Mouse (Mus musculus) stomach, embryonic 16.5 days (tissue): ENCODE measurements around the gene Esp34. TPM values are rescaled to one million over a fixed set of nuclear protein-coding genes. Genes with fewer than 3 reads are reported as not detected.

Experiments
- ATAC-seq: fragments of 200-750 bp; cut with Nextera tagmentation; 2 replicates; pipeline ENCODE4 v1.8.0; 2017; ENCODE audit warnings: moderate number of reproducible peaks, moderate TSS enrichment; ENCODE audit not compliant: insufficient read depth, low FRiP score
- H3K27ac ChIP-seq: fragments of 300-500 bp; sonication (generic); 2 replicates; pipeline ENCODE4 v1.5.1; 2014; ENCODE audit warnings: low read length
- H3K27me3 ChIP-seq: fragments of 300-500 bp; sonication (generic); 2 replicates; pipeline ENCODE4 v1.6.1; 2014; ENCODE audit warnings: low read length, control low read depth, mixed read lengths; ENCODE audit not compliant: control insufficient read depth, insufficient read depth
- H3K36me3 ChIP-seq: fragments of 300-500 bp; sonication (generic); 2 replicates; pipeline ENCODE4 v1.6.1; 2014; ENCODE audit warnings: low read length; ENCODE audit not compliant: control insufficient read depth, insufficient read depth
- H3K4me1 ChIP-seq: fragments of 300-500 bp; sonication (generic); 2 replicates; pipeline ENCODE4 v1.6.1; 2014; ENCODE audit warnings: low read length, control low read depth, mixed read lengths; ENCODE audit not compliant: control insufficient read depth, insufficient read depth
- H3K4me2 ChIP-seq: fragments of 300-500 bp; sonication (generic); 2 replicates; pipeline ENCODE4 v1.6.1; 2014; ENCODE audit warnings: low read depth, low read length, mixed read lengths
- H3K4me3 ChIP-seq: fragments of 300-500 bp; sonication (generic); replicated peaks from 2 replicates; pipeline ENCODE4 v1.5.1; 2014; ENCODE audit warnings: mild to moderate bottlenecking, low read length
- H3K9ac ChIP-seq: fragments of 300-500 bp; sonication (generic); 2 replicates; pipeline ENCODE4 v1.6.1; 2014; ENCODE audit warnings: low read length
- H3K9me3 ChIP-seq: fragments of 300-500 bp; sonication (generic); replicated peaks from 2 replicates; pipeline ENCODE4 v1.6.1; 2016; ENCODE audit warnings: low read length, control low read depth; ENCODE audit not compliant: control insufficient read depth
- WGBS: fragments of 180-500 bp; shearing (Covaris S2); extraction: QIAGEN DNeasy Blood & Tissue Kit; methylation state at CpG from one replicate; pipeline ENCODE4 v1.1.7; 2014; 5-methylcytosine and 5-hydroxymethylcytosine counted together
- polyA plus RNA-seq: library from polyadenylated mRNA; unstranded; fragments of >200 nt; fragmentation: Nextera tagmentation; extraction: Ambion mirVana; gene quantifications from 2 replicates; pipeline ENCODE4 v1.2.1, GENCODE M21; 2015

Gene Esp34
- polyA plus RNA-seq, result not detected in 2 replicates

GRCm38 (mm10) chr17:38553892-38554291 lies at the start of gene Esp34:
TSS of gene Esp34 (plus strand) at chr17:38554192.
- H3K36me3 ChIP-seq, result no peaks in the 10 kb centered on the region
- H3K27ac ChIP-seq, result no peak within 1 kb of the TSS
- no peak within 1 kb of the TSS for H3K4me2 ChIP-seq
- H3K9ac ChIP-seq, result no peak within 1 kb of the TSS
- no peak within 1 kb of the TSS for H3K4me3 ChIP-seq
- no peaks in the 10 kb centered on the region for H3K9me3 ChIP-seq
- H3K27me3 ChIP-seq, result no peaks in the 10 kb centered on the region
- 89% methylated on average over 1 of the region's 1 CpGs for WGBS
- no peak for ATAC-seq
- no peaks in the 10 kb centered on the region for H3K4me1 ChIP-seq

- Histone ChIP-seq H3K36me3 (no peaks in the 10 kb centered on the region), H3K4me1 (no peaks in the 10 kb centered on the region), H3K9ac (no peak overlapping the region), H3K27me3 (no peaks in the 10 kb centered on the region), H3K27ac (no peak overlapping the region), H3K9me3 (no peaks in the 10 kb centered on the region), H3K4me3 (no peak overlapping the region), H3K4me2 (no peak overlapping the region)
- 68% methylated on average over 5 of the region's 5 CpGs for WGBS
- no peak for ATAC-seq
These were observed 8.5 kb downstream of the Esp34 start for GRCm38 (mm10) chr17:38562527-38562926.

Other genes with a start within 250 kb of the Esp34 start
- not detected in 2 replicates for gene Olfr137, start 246.6 kb upstream of the Esp34 start, polyA plus RNA-seq
- not detected in 2 replicates for gene Olfr136, start 224.4 kb upstream of the Esp34 start, polyA plus RNA-seq
- gene Esp36, start 134.0 kb upstream of the Esp34 start, polyA plus RNA-seq, result not detected in 2 replicates
- gene Esp31, start 85.3 kb downstream of the Esp34 start, polyA plus RNA-seq, result not detected in 2 replicates